Mouse (Mus musculus) heart, postnatal 0 days (tissue): ENCODE data around the gene Fzd5.

Experiments
- CTCF ChIP-seq: IDR thresholded peaks from 2 replicates; pipeline ENCODE4 v1.5.1; 2016; ENCODE audit warnings: antibody characterized with exemption, control low read depth, low read depth
- EP300 ChIP-seq: IDR thresholded peaks from 2 replicates; pipeline ENCODE4 v1.6.1; 2016; ENCODE audit warnings: antibody characterized with exemption, low read depth

DNA sequence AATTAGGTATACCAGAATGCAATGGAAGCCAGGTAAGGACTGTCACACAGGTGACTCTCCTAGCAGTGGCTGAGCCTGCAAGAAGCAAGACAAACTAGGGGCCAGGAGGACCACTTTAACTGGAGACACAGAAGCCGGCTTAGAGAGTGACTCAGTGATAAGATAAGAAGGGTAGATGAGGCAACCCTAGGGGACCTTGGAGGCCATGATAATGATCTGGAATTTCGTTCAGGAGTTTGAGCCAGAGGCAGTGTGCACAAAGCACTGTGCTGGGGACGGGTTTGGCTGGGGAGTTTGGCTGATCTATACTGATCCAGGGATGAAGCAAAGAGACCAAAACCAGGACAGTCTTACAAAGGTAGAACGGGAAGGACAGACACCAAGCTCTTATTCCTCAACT is 24.1 kb upstream of the Fzd5 start:
- no peak for TF ChIP-seq CTCF
- TF ChIP-seq EP300 = no peak
